Mouse (Mus musculus) urinary bladder, postnatal 4 days (tissue): ENCODE measurements around the gene Fiz1.
"Not testable (repeated sequence)": the region's sequence is repeated elsewhere in the genome, so short reads cannot be mapped to it uniquely, and the experiment has no call there.

Source experiments
- DNase-seq, 2 experiments: peaks; one replicate each; pipeline ENCODE4 v3.0.0; 2021 to 2022; ENCODE audit warnings: low spot score in 2 of 2

Gene Fiz1

GRCm38 (mm10) chr7:5002876-5003275 lies 11.6 kb downstream of the Fiz1 start:
- DNase-seq = not testable (repeated sequence)

DNA sequence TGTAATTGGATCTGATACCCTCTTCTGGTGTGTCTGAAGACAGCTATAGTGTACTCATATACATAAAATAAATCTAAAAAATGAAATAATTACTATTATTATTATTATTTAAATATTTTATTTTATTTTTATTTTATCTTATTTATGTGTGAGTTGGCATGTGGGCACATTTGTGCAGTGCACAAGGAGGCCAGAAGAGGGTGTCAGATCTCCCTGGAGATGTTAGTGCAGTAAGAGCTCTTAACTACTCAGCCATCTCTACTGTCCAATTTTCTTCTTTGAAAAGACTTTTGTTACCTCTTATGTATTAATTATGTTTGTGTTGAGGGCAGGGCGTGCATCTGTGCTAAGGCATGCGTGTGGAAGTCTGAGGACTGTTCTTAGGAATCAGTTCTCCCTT lies 14.6 kb downstream of the Fiz1 start:
- DNase-seq = no peak

GRCm38 (mm10) chr7:4996934-4997333 lies 17.6 kb downstream of the Fiz1 start:
- no peak for DNase-seq

DNA sequence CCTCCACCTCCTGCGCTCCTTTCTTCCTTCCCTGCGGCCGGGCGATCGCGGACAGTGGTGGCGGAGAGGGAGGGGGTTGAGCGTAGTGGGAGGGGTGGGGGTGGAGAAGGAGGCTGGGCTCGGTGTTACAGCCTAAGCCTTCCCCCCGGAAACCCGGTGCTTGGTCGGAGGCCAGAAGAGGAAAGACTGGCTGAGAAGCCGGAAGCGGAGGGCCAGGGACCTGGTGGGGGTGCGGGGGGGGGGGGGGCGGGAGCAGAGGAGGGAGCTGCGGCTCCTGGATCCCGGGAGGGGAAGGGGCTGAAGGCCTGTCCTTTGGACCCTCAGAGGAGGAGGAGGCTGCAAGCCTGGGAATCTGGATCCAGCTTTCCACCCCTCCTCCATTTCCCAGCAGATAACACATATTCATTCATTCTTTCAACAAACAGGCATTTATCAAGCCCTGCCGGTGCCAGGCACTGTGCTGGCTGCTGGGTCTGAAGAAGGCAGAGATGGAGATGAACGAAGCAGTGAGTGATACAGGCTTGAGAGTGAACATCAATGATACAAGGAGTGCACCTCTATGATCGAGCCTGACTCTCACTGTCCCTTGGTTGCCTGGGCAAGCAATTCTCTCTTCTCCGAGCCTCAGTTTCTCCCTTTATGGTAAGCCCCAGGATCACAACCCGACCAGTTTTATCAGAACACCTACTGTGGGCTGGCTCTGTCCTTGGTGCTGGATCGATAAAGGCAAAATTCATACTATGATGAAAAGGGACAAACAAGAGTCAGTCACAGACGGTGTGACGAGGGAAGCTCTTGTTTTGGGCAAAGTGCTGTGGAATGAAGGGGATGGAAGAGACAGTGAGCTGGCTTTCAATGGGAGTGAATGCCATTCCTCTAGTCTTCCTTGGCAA lies 18.2 kb downstream of the Fiz1 start, which contains the start of gene Zfp579:
Zfp579 (minus strand) TSS at position 156 of the 893 bp plus-strand sequence.
- DNase-seq = peak; percentile 92 to 97

GRCm38 (mm10) chr7:4995268-4996002 lies 19.1 kb downstream of the Fiz1 start:
- no peak for DNase-seq

GRCm38 (mm10) chr7:4993999-4994788 lies 20.3 kb downstream of the Fiz1 start:
- DNase-seq = no peak

GRCm38 (mm10) chr7:4993347-4993998 lies 21.0 kb downstream of the Fiz1 start:
- DNase-seq = no peak

DNA sequence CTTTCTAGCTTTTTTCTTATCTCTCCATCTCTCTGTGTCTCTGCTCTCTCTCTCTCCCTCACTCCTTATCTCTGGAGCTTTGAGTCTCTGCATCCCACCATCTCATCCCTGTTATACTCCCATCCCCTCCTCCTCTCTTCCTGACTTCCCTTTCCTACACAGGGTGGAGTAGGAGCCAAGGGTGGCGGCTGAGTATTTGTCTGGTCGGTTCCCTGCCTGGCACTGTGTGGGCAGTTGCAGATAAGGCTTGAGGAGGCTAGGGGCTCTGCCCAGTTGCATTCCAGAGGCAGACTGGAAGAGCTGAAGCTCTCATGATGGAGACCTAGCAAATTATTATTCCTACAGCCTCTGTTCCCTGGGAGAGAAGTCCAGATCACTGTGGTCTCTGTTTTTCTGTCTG lies 26.2 kb downstream of the Fiz1 start:
- DNase-seq = no peak

- no peak for DNase-seq
Measured at GRCm38 (mm10) chr7:4976832-4977231, 37.7 kb downstream of the Fiz1 start.

DNA sequence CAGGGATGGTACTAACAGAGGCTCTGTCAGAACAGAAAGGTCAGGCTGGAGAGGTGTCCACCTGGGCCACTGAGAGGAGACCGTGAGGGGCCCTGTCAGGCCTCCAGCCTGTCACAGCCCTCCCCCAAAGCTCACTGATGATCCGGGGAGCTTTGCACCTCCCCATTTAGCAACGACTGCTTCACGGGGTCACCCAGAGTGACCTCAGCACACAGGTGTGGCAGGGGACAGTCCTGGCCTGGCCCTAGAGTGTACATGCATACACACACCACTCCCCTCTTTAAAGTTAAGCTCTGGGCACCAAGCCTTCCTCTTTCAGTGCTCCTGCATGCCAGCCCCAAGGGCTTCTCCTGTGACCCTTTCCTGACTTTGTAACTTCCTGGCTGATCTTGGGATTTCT lies 39.0 kb downstream of the Fiz1 start:
- no peak for DNase-seq

GRCm38 (mm10) chr7:4972321-4973047 lies 42.0 kb downstream of the Fiz1 start:
- DNase-seq = no peak

GRCm38 (mm10) chr7:4971710-4972109 lies 42.8 kb downstream of the Fiz1 start:
- DNase-seq = no peak

GRCm38 (mm10) chr7:4971068-4971467 lies 43.4 kb downstream of the Fiz1 start, which contains the start of gene Sbk3:
Sbk3 (minus strand) TSS chr7:4971168.
- no peak for DNase-seq

GRCm38 (mm10) chr7:4964988-4965387 lies 49.5 kb downstream of the Fiz1 start:
- DNase-seq = no peak

DNA sequence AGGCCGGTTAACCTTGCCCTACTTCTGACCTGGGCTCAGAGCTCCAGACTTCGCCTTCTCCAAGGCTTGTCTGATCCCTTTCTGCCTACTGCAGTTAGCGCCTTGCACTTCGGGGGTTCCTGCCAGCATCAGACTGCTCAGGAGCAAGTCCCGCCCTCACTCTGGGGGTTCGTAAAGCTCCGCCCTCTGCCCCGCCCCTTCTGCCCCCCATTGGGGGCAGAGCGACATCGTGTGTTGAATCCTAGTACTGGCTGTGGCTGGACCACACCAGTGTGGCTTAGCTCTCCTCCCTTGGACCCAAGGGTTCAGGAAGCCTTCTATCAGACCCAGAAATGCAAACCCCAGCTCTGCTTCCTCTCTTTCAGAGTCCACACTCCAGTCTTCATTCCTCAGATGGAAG lies 50.2 kb downstream of the Fiz1 start, which contains the start of gene Sbk2:
Sbk2 (minus strand) TSS at position 135 of the 400 bp plus-strand sequence.
- peak; percentile 78 to 85 for DNase-seq

GRCm38 (mm10) chr7:4963527-4963926 lies 51.0 kb downstream of the Fiz1 start:
- no peak for DNase-seq

DNA sequence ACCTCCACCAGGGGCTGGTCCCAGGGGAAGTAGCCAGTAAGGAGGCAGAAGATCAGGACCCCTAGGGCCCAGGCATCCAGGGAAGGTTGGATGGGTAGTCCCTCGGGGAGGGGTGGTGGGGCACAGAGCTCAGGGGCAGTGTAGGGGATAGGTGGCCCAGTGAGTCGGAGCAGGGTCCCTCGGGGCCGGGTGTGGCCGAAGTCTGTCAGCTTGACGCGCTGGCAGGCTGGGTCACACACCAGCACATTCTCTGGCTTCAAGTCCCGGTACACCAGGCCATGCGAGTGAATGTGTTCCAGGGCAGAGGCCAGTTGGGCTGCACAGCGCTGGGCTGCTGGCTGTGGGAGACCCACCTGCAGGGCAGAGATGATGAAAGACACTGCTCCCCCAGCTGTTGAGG lies 57.1 kb downstream of the Fiz1 start:
- no peak for DNase-seq
